Mouse (Mus musculus) forebrain, embryonic 16.5 days (tissue): ENCODE results near the gene Akr1c19. TPM values are rescaled to one million over a fixed set of nuclear protein-coding genes. Genes with fewer than 3 reads are reported as not detected.
A peak's percentile ranks its signal among the peaks of the same experiment; 100 is the strongest.
"Not testable (repeated sequence)": the region's sequence is repeated elsewhere in the genome, so short reads cannot be mapped to it uniquely, and the experiment has no call there.

Experiments used
- ATAC-seq: fragments of 200-750 bp; cut with Nextera tagmentation; 2 replicates; pipeline ENCODE4 v1.8.0; 2017; ENCODE audit warnings: mild to moderate bottlenecking, moderate library complexity
- H3K27ac ChIP-seq: fragments of 300-500 bp; sonication (generic); 2 replicates; pipeline ENCODE4 v1.5.1; 2014; ENCODE audit warnings: low read length, control low read depth
- H3K27me3 ChIP-seq: fragments of 300-500 bp; sonication (generic); replicated peaks from 2 replicates; pipeline ENCODE4 v1.6.1; 2014; ENCODE audit warnings: low read length; ENCODE audit not compliant: control insufficient read depth, insufficient read depth
- H3K36me3 ChIP-seq: fragments of 300-500 bp; sonication (generic); 2 replicates; pipeline ENCODE4 v1.6.1; 2014; ENCODE audit not compliant: control insufficient read depth, insufficient read depth
- H3K4me1 ChIP-seq: fragments of 300-500 bp; sonication (generic); replicated peaks from 2 replicates; pipeline ENCODE4 v1.6.1; 2014; ENCODE audit warnings: low read length; ENCODE audit not compliant: control insufficient read depth, insufficient read depth
- H3K4me2 ChIP-seq: fragments of 300-500 bp; sonication (generic); 2 replicates; pipeline ENCODE4 v1.6.1; 2014; ENCODE audit warnings: mild to moderate bottlenecking, low read length, control low read depth
- H3K4me3 ChIP-seq: fragments of 300-500 bp; sonication (generic); replicated peaks from 2 replicates; pipeline ENCODE4 v1.5.1; 2014; ENCODE audit warnings: mild to moderate bottlenecking, low read length, control low read depth
- H3K9ac ChIP-seq: fragments of 300-500 bp; sonication (generic); replicated peaks from 2 replicates; pipeline ENCODE4 v1.6.1; 2014; ENCODE audit warnings: low read depth, low read length, control low read depth
- H3K9me3 ChIP-seq: fragments of 300-500 bp; sonication (generic); 2 replicates; pipeline ENCODE4 v1.6.1; 2016; ENCODE audit warnings: low read length; ENCODE audit not compliant: control insufficient read depth
- WGBS: fragments of 180-500 bp; shearing (Covaris S2); extraction: QIAGEN DNeasy Blood & Tissue Kit; methylation state at CpG from one replicate; pipeline ENCODE4 v1.1.7; 2014; 5-methylcytosine and 5-hydroxymethylcytosine counted together
- polyA plus RNA-seq: library from polyadenylated mRNA; unstranded; fragments of >200 nt; fragmentation: Nextera tagmentation; extraction: Ambion mirVana; gene quantifications from 2 replicates; pipeline ENCODE4 v1.2.1, GENCODE M21; 2015

Akr1c19 gene
- polyA plus RNA-seq, 1 experiment from 2014 or later, result 9.7 TPM

DNA sequence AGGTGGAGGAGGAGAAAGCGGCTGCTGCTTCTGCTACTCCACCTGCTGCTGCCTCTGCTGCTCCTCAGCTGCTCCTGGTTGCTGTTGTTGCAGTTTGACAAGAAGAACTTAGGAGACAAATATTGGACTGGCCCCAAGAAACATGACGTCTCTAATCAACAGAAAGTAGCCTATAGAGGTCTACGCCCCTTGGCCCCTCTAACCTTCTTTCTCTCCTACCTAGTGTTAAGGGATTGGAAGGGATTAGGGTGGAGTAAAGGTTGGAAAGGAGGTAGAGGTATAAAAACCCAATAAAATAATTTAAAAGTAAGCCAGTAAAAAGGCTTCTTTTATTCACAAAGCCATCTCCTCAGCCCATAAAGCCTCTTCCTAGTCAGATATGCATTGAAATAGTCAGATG is 36.1 kb downstream of the Akr1c19 start:
- Histone ChIP-seq H3K4me2 (no peak overlapping the region), H3K4me1 (no peaks in the 10 kb centered on the region), H3K4me3 (no peak overlapping the region), H3K27ac (no peak overlapping the region), H3K36me3 (no peaks in the 10 kb centered on the region), H3K9me3 (no peaks in the 10 kb centered on the region), H3K27me3 (no peaks in the 10 kb centered on the region), H3K9ac (no peak overlapping the region)
- ATAC-seq, result no peak
- 70% methylated on average over 3 of the region's 3 CpGs for WGBS

DNA sequence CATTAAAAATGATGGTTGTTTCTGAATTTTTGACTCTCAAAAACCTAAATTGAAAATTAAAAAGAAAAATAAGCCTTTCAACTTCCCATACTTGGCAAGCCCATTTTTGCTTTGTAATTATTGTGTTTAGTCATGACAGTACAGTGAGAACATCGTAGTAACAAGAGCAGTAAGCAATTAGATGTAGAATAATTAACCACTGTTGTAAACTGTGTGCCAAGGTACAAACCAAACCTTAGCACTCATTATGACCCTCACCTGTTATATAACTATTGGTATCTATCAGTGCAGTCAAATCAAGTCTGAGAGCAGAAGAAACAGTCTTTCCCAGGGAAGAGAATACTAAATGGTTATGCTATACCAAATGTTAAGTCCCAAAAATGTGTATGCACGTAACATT is 36.5 kb downstream of the Akr1c19 start:
- no peak overlapping the region for H3K9ac ChIP-seq
- no peaks in the 10 kb centered on the region for H3K9me3 ChIP-seq
- H3K4me3 ChIP-seq, result no peak overlapping the region
- H3K36me3 ChIP-seq, result no peaks in the 10 kb centered on the region
- 86% methylated on average over 2 of the region's 2 CpGs for WGBS
- no peaks in the 10 kb centered on the region for H3K27me3 ChIP-seq
- ATAC-seq, result no peak
- H3K4me2 ChIP-seq, result no peak overlapping the region
- no peaks in the 10 kb centered on the region for H3K4me1 ChIP-seq
- no peak overlapping the region for H3K27ac ChIP-seq

DNA sequence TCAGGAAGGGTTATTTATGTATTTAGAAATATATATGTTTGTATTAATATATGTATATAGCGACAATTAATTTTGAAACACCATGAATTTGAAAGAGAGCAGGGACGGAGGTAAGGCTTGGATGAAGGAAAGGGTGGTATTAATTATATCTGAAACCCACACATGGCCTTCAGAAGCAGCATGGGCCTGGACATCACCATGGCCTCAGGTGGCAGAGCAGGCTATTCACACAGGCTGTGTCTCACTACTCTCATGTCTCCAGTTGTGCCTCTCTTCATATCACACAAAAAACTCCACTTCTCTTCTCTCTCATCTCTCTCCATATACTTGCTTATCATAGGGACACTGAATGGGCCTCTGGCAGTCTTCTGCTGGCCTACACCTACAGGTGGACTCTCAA is 37.0 kb downstream of the Akr1c19 start:
- not testable (repeated sequence) for H3K36me3 ChIP-seq, H3K4me1 ChIP-seq, H3K4me2 ChIP-seq, ATAC-seq, H3K4me3 ChIP-seq, H3K27me3 ChIP-seq, H3K27ac ChIP-seq, H3K9ac ChIP-seq, H3K9me3 ChIP-seq
- 87% methylated on average over 2 of the region's 2 CpGs for WGBS

DNA sequence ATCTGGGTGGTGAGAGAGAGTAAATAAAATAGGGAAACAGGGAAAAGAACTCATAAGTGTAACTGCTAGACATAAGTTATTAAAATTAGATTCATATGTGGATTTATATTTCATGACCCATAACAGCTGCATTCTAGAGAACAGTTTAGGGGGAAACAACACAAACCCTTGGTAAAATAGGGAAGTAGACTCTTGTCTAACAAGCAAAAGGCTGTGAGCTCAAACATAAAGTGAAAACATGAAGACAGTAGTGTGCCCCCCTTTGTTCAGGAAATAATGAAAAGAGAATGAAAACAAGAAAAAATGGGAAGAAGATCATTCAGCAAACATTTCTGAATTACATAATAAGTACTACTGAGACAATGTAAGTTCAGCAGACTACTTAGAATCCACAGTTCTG is 42.4 kb downstream of the Akr1c19 start:
- H3K4me1 ChIP-seq, result no peaks in the 10 kb centered on the region
- no peaks in the 10 kb centered on the region for H3K9me3 ChIP-seq
- H3K27ac ChIP-seq, result no peak overlapping the region
- H3K27me3 ChIP-seq, result no peaks in the 10 kb centered on the region
- H3K9ac ChIP-seq, result no peak overlapping the region
- no peaks in the 10 kb centered on the region for H3K36me3 ChIP-seq
- H3K4me2 ChIP-seq, result no peak overlapping the region
- no peak for ATAC-seq
- H3K4me3 ChIP-seq, result no peak overlapping the region

DNA sequence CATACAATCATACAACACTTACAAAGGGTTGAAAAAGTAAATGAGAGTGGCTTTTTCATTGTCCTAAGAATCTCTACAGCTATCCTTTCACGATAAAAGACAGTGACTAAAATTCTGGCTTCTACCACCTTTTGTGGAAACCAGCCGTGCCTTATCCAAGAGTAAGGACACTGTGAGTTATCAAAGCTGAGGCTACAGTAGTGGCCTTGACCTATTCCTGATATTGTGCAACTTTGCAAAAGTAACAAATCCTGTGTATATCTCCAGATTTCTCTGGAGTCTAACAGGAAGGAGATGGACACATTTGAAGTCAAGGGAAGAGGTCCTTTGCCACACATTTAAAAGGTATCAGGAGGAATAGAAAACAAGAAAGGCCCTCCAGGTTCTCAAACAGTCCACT is 49.0 kb downstream of the Akr1c19 start:
- Histone ChIP-seq H3K9ac (no peak overlapping the region), H3K4me3 (no peak overlapping the region), H3K9me3 (no peaks in the 10 kb centered on the region), H3K27me3 (no peaks in the 10 kb centered on the region), H3K4me1 (no peaks in the 10 kb centered on the region), H3K36me3 (no peaks in the 10 kb centered on the region), H3K4me2 (no peak overlapping the region), H3K27ac (no peak overlapping the region)
- 84% methylated on average over 2 of the region's 2 CpGs for WGBS
- no peak for ATAC-seq

DNA sequence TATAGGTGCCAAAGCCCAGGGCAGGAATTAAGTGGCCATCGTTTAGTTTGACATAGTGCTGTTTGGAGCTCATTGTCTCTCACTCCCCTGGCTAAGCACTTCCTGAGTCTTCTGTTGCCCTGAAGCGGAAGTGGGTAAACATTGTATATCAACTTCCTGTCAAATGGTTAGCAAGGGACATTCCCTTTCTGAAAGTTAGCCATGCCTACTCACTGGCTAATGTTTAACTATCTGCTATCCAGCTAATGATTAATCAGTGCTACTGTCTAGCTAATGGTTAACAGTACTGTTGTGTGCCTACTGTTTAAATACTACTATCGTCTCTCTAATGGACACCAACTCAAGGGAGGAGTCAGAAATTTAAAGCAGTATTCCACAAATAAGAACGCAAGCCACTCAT is 50.8 kb downstream of the Akr1c19 start, which contains the start of gene Akr1c12:
Gene Akr1c12 (minus strand): TSS at position 150 of the 400 bp plus-strand sequence.
- Histone ChIP-seq H3K27me3 (no peaks in the 10 kb centered on the region), H3K9me3 (no peaks in the 10 kb centered on the region), H3K4me1 (no peaks in the 10 kb centered on the region), H3K9ac (no peak within 1 kb of the TSS), H3K27ac (no peak within 1 kb of the TSS), H3K36me3 (no peaks in the 10 kb centered on the region), H3K4me3 (no peak within 1 kb of the TSS), H3K4me2 (no peak within 1 kb of the TSS)
- 86% methylated on average over 4 of the region's 4 CpGs for WGBS
- no peak for ATAC-seq

DNA sequence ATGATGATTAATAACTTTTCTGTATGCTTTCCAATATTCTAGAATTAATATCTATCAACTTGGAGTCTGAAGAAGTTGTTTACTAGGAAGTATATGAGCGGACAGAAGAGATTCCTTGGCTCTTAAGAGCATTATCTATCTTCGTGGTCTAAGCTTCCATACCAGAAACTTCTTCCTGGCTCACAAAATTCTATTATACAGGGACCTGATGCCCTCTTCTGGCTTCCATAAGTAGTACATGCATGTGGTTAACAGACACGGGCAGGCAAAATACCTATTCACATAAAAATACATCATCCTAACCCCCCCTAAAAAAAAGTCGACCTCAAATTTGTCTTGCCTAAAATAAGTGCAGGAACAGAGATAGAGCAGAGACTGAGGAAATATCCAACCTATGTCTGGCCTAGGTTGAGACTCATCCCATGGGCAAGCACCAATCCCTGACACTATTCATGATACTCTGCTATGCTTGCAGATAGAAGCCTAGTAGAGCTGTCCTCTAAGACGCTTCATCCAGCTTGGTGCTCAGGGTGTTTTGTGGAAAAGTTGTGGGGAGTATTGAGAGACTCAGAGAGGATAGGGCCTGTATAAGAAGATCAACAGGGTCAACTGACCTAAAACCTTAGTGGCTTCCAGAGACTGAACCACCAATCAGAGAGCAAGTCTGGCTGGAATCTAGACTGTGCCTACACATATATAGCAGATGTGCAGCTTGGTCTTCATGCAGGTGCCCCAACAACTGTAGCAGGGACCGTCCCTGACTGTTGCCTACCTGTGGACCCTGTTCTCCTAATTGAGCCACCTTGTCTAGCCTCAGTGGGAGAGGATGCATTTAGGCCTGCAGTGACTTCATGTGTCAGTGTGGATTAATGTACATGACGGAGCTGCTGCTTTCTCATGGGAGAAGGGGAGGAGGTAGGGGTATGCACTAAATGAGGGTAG is 53.2 kb downstream of the Akr1c19 start:
- 31% methylated on average over 7 of the region's 7 CpGs for WGBS
- Histone ChIP-seq H3K36me3 (no peaks in the 10 kb centered on the region), H3K27me3 (no peaks in the 10 kb centered on the region), H3K4me1 (no peaks in the 10 kb centered on the region), H3K27ac (no peak overlapping the region), H3K4me3 (no peak overlapping the region), H3K4me2 (no peak overlapping the region), H3K9ac (no peak overlapping the region), H3K9me3 (no peaks in the 10 kb centered on the region)
- ATAC-seq, result peak; percentile 50

DNA sequence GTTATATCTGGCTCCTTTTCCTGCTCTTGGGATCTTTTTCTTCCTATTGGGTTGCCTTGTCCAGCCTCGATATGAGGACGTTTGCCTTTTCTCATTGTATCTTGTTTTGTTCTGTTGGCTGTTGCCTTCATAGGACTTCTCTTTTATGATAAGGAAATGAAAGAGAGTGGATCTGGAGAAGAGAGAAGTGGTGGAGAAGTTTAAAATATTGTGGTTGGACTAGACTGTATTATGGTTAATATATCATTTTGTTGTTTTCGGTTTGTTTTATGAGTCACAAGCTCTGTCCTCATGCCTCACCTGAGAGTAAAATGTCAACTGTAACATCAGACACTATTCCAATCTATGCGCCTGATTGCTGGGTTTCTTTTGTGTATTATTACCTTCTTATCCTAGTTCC is 68.5 kb downstream of the Akr1c19 start:
- H3K4me1 ChIP-seq, result no peaks in the 10 kb centered on the region
- no peaks in the 10 kb centered on the region for H3K9me3 ChIP-seq
- H3K27me3 ChIP-seq, result no peaks in the 10 kb centered on the region
- H3K4me2 ChIP-seq, result no peak overlapping the region
- H3K4me3 ChIP-seq, result no peak overlapping the region
- no peak for ATAC-seq
- no peaks in the 10 kb centered on the region for H3K36me3 ChIP-seq
- H3K27ac ChIP-seq, result no peak overlapping the region
- no peak overlapping the region for H3K9ac ChIP-seq
- WGBS, result 96% methylated on average over 4 of the region's 4 CpGs
